Comparison of ENCODE assay signal across 21 mouse cellular contexts in genomic region chr2:9757770-9758420, GRCm38 (mm10).
A peak's percentile ranks its signal among the peaks of the same experiment; 100 is the strongest.
DNase-seq lines count a peak whose midpoint lies in the region; ATAC-seq and TF ChIP-seq lines count a peak whose summit lies in the region.
"Had no signal": no experiment of that assay in that cellular context is flagged by ENCODE, and none has a peak within 500 bp of the region (broad histone marks: within the 10 kb centered on the region; RNA-seq: fewer than 3 reads in every experiment).

No protein-coding gene starts in this region.

- no peaks in the 10 kb centered on the region for H3K27me3 ChIP-seq in midbrain, postnatal 0 days (ENCODE audit: insufficient read depth, low read length)
- no peaks in the 10 kb centered on the region for H3K27me3 ChIP-seq in midbrain, embryonic 16.5 days (ENCODE audit: control insufficient read depth, insufficient read depth, low read depth, low read length)
- H3K27me3 ChIP-seq: embryonic facial prominence, embryonic 13.5 days; forebrain, embryonic 15.5 days; liver, embryonic 12.5 days; midbrain, embryonic 13.5 days; neural tube, embryonic 15.5 days had no signal

- no peak overlapping the region for H3K4me2 ChIP-seq in midbrain, postnatal 0 days (ENCODE audit: low read depth, low read length, poor library complexity, severe bottlenecking)
- H3K4me2 ChIP-seq in midbrain, embryonic 16.5 days (ENCODE audit: low read length): no peak overlapping the region
- H3K4me2 ChIP-seq: embryonic facial prominence, embryonic 13.5 days; forebrain, embryonic 15.5 days; liver, embryonic 12.5 days; lung, embryonic 14.5 days; midbrain, embryonic 13.5 days; neural tube, embryonic 15.5 days had no signal

- H3K4me1 ChIP-seq in midbrain, postnatal 0 days (ENCODE audit: insufficient read depth, low read length): no peaks in the 10 kb centered on the region
- no peaks in the 10 kb centered on the region for H3K4me1 ChIP-seq in midbrain, embryonic 16.5 days (ENCODE audit: control insufficient read depth, insufficient read depth, low read length)
- H3K4me1 ChIP-seq: embryonic facial prominence, embryonic 13.5 days; forebrain, embryonic 15.5 days; liver, embryonic 12.5 days; midbrain, embryonic 13.5 days; neural tube, embryonic 15.5 days had no signal

- no peak for ATAC-seq in midbrain, postnatal 0 days (ENCODE audit: low FRiP score)
- no peak for ATAC-seq in midbrain, embryonic 16.5 days
- ATAC-seq: forebrain, embryonic 15.5 days; liver, embryonic 12.5 days; midbrain, embryonic 13.5 days had no signal

- peak; percentile 8 for DNase-seq in adrenal gland, postnatal 25 days
- DNase-seq in adrenal gland, adult 2 months: no peak
- DNase-seq in midbrain, postnatal 0 days (ENCODE audit: low spot score): peak; percentile 2
- DNase-seq in brain, adult 2 months (ENCODE audit: low read depth, low spot score): peak; percentile 7
- no peak for DNase-seq in thymus, postnatal 25 days
- DNase-seq in liver: no peak
- DNase-seq: B cell, adult 2 months; cerebellum, adult 9-10 months; gastrocnemius, postnatal 25 days; kidney, adult 18-20 months; kidney, postnatal 14 days; lung, embryonic 14.5 days; right cerebral cortex, postnatal 4 days; thymus, postnatal 14 days had no signal

- H3K36me3 ChIP-seq in midbrain, postnatal 0 days (ENCODE audit: insufficient read depth, low read length): no peaks in the 10 kb centered on the region
- H3K36me3 ChIP-seq in midbrain, embryonic 16.5 days (ENCODE audit: control insufficient read depth, insufficient read depth, low read length): no peaks in the 10 kb centered on the region
- H3K36me3 ChIP-seq: embryonic facial prominence, embryonic 13.5 days; forebrain, embryonic 15.5 days; liver, embryonic 12.5 days; midbrain, embryonic 13.5 days; neural tube, embryonic 15.5 days had no signal

- H3K4me3 ChIP-seq in midbrain, postnatal 0 days (ENCODE audit: low read depth, low read length): no peak overlapping the region
- no peak overlapping the region for H3K4me3 ChIP-seq in midbrain, embryonic 16.5 days (ENCODE audit: low read depth, low read length)
- H3K4me3 ChIP-seq: embryonic facial prominence, embryonic 13.5 days; forebrain, embryonic 15.5 days; liver, embryonic 12.5 days; midbrain, embryonic 13.5 days; neural tube, embryonic 15.5 days had no signal

- WGBS in midbrain, postnatal 0 days: 80% methylated on average over 5 of the region's 5 CpGs
- 81% methylated on average over 5 of the region's 5 CpGs for WGBS in midbrain, embryonic 16.5 days

- H3K9ac ChIP-seq in midbrain, postnatal 0 days (replicated peaks; ENCODE audit: low read length, poor library complexity, severe bottlenecking): no peak overlapping the region
- no peak overlapping the region for H3K9ac ChIP-seq in midbrain, embryonic 16.5 days (ENCODE audit: low read depth, low read length)
- H3K9ac ChIP-seq: embryonic facial prominence, embryonic 13.5 days; forebrain, embryonic 15.5 days; liver, embryonic 12.5 days; lung, embryonic 14.5 days; midbrain, embryonic 13.5 days; neural tube, embryonic 15.5 days had no signal

- no peaks in the 10 kb centered on the region for H3K9me3 ChIP-seq in midbrain, postnatal 0 days (ENCODE audit: low read length)
- no peaks in the 10 kb centered on the region for H3K9me3 ChIP-seq in midbrain, embryonic 16.5 days (replicated peaks; ENCODE audit: control insufficient read depth, low read length, poor library complexity, severe bottlenecking)
- H3K9me3 ChIP-seq: embryonic facial prominence, embryonic 13.5 days; forebrain, embryonic 15.5 days; liver, embryonic 12.5 days; midbrain, embryonic 13.5 days; neural tube, embryonic 15.5 days had no signal

- no peak overlapping the region for H3K27ac ChIP-seq in midbrain, postnatal 0 days (ENCODE audit: low read depth, low read length)
- H3K27ac ChIP-seq in midbrain, embryonic 16.5 days (ENCODE audit: low read length): no peak overlapping the region
- H3K27ac ChIP-seq: embryonic facial prominence, embryonic 13.5 days; forebrain, embryonic 15.5 days; liver, embryonic 12.5 days; midbrain, embryonic 13.5 days; neural tube, embryonic 15.5 days; stomach, postnatal 0 days had no signal

- no peak for TF ChIP-seq CTCF in midbrain, postnatal 0 days (IDR thresholded peaks at IDR 0.05)

Comparison
In these comparisons a context has a peak if more than half of its experiments do, and no peak if none do; other contexts are left out.
1. DNase-seq: peak in adrenal gland, postnatal 25 days (single experiment), midbrain, postnatal 0 days (single experiment) and brain, adult 2 months (single experiment); none in adrenal gland, adult 2 months (single experiment), thymus, postnatal 25 days (single experiment) and liver (single experiment).